Mouse (Mus musculus): ENCODE measurements around the gene Tfip11. TPM values are rescaled to one million over a fixed set of nuclear protein-coding genes. Genes with fewer than 3 reads are reported as not detected.

The Tfip11 gene
- total and polyA plus RNA-seq, 3 experiments: 16.0 to 19.4 (median 17.6) TPM

GRCm38 (mm10) chr5:112288193-112289141 lies 37.7 kb upstream of the Tfip11 start:
- TF ChIP-seq POLR2A (IDR thresholded peaks at IDR 0.05; ENCODE audit: insufficient read depth, low read depth, low read length): peak; percentile 64
- TF ChIP-seq CTCF (IDR thresholded peaks at IDR 0.05): 0 out of 2 replicates have a peak, but pooled peaks have one; percentile 1
- no peak for TF ChIP-seq EP300 (IDR thresholded peaks at IDR 0.05; ENCODE audit: insufficient read depth, low read depth, low read length)
- H3K4me3 ChIP-seq: peak overlapping the region; percentile 27
- H3K27me3 ChIP-seq (ENCODE audit: control insufficient read depth, insufficient read depth, low read length): no peaks in the 10 kb centered on the region
- H3K9ac ChIP-seq (ENCODE audit: low read depth, low read length): no peak overlapping the region
- WGBS: 44% methylated on average over 9 of the region's 9 CpGs
- peaks cover 54% of the 10 kb centered on the region for H3K4me1 ChIP-seq (ENCODE audit: control insufficient read depth, insufficient read depth, low read length)
- DNase-seq: peak; percentile 61 to 65
- peaks cover 14% of the 10 kb centered on the region for H3K79me2 ChIP-seq (replicated peaks; ENCODE audit: control insufficient read depth, insufficient read depth, low read length)
- H3K36me3 ChIP-seq (ENCODE audit: control insufficient read depth, insufficient read depth, low read length): no peaks in the 10 kb centered on the region
- peak overlapping the region; percentile 84 for H3K27ac ChIP-seq
- intact Hi-C loops (cut with DNase I): loop anchor here (1.0 kb wide), 1 partner anchor 8 kb away; no protein-coding TSS in a partner anchor

DNA sequence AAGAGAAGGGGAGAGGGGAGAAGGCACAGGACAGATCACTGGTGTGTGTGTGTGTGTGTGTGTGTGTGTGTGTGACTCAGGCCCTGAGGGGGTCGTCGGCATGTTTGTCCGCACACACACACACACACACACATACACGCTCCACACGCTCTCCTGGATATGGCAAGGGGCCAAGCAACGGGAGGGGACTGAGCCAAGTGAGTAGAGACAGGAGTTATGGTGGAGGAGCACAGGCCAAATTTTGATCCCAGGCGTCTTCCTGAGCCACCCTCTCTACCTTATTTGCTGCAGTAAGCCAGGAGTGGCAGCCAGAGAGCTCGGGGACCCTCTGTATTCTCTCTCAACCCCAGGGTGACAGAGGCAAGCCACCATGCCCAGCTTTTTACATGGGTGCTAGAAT lies 36.9 kb upstream of the Tfip11 start:
- H3K4me1 ChIP-seq (ENCODE audit: control insufficient read depth, insufficient read depth, low read length): peaks cover 54% of the 10 kb centered on the region
- H3K9ac ChIP-seq (ENCODE audit: low read depth, low read length): peak overlapping the region; percentile 53

DNA sequence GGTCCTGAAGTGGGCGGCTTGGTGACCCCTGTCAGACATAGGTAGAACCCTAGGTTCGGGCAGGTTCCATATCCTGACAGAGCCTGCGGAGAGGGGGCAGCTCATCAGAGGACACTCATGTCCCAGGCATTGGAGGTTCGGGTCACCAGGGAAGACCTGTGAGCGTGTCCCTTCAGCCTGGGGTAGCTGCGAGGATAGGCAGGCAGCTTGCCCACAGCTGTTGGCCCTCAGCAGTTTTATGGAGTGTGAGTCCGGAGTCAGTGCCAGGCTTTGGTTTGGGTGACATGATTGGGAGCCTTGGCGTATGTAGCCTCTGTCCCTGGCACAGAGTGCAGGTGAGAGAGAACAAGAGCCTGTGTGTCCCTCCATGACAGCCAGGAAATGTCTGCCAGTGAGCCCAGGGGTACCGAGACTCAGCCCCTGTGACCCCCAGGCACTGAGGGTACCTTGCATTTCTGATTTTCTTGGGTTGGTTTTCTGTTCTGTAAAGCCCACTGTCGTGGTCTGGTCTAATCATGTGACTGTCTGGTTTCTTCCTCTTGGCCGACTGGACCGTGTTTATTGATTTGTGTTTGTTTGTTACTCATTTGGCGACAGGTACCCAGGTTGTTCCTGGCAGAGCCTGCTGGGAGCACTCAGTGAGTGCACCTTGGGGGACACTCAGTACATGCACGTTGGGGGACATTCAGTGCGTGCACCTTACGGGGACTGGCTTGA lies 36.2 kb upstream of the Tfip11 start:
- WGBS: 31% methylated on average over 16 of the region's 16 CpGs
- TF ChIP-seq POLR2A (IDR thresholded peaks at IDR 0.05; ENCODE audit: insufficient read depth, low read depth, low read length): no peak
- TF ChIP-seq EP300 (IDR thresholded peaks at IDR 0.05; ENCODE audit: insufficient read depth, low read depth, low read length): 0 out of 2 replicates have a peak, but pooled peaks have one; percentile 56
- no peaks in the 10 kb centered on the region for H3K36me3 ChIP-seq (ENCODE audit: control insufficient read depth, insufficient read depth, low read length)
- peak; percentile 63 to 81 for DNase-seq
- H3K27me3 ChIP-seq (ENCODE audit: control insufficient read depth, insufficient read depth, low read length): no peaks in the 10 kb centered on the region
- H3K4me1 ChIP-seq (ENCODE audit: control insufficient read depth, insufficient read depth, low read length): peaks cover 56% of the 10 kb centered on the region
- intact Hi-C loops (cut with DNase I): loop anchor here (1.0 kb wide), 2 partner anchors 10 to 14 kb away; partner anchors contain the start of gene Tpst2
- H3K9ac ChIP-seq (ENCODE audit: low read depth, low read length): peak overlapping the region; percentile 53
- H3K4me3 ChIP-seq: peak overlapping the region; percentile 47
- peaks cover 23% of the 10 kb centered on the region for H3K79me2 ChIP-seq (replicated peaks; ENCODE audit: control insufficient read depth, insufficient read depth, low read length)
- H3K27ac ChIP-seq: peak overlapping the region; percentile 80

More for the DNA sequence above, 36.9 kb upstream of the Tfip11 start:
- TF ChIP-seq POLR2A (IDR thresholded peaks at IDR 0.05; ENCODE audit: insufficient read depth, low read depth, low read length) (no peak), CTCF (IDR thresholded peaks at IDR 0.05) (no peak), EP300 (IDR thresholded peaks at IDR 0.05; ENCODE audit: insufficient read depth, low read depth, low read length) (no peak)
- Histone ChIP-seq H3K27me3 (ENCODE audit: control insufficient read depth, insufficient read depth, low read length) (no peaks in the 10 kb centered on the region), H3K36me3 (ENCODE audit: control insufficient read depth, insufficient read depth, low read length) (no peaks in the 10 kb centered on the region), H3K79me2 (replicated peaks; ENCODE audit: control insufficient read depth, insufficient read depth, low read length) (peaks cover 17% of the 10 kb centered on the region), H3K27ac (peak overlapping the region; percentile 80), H3K4me3 (peak overlapping the region; percentile 47)
- 14% methylated on average over 8 of the region's 8 CpGs for WGBS
- intact Hi-C loops (cut with DNase I): loop anchor here (1.0 kb wide), 1 partner anchor 9 kb away; no protein-coding TSS in a partner anchor
- DNase-seq: peak; percentile 64 to 67

- WGBS: 53% methylated on average over 8 of the region's 8 CpGs
These were observed 35.6 kb upstream of the Tfip11 start for GRCm38 (mm10) chr5:112290536-112290880.

DNA sequence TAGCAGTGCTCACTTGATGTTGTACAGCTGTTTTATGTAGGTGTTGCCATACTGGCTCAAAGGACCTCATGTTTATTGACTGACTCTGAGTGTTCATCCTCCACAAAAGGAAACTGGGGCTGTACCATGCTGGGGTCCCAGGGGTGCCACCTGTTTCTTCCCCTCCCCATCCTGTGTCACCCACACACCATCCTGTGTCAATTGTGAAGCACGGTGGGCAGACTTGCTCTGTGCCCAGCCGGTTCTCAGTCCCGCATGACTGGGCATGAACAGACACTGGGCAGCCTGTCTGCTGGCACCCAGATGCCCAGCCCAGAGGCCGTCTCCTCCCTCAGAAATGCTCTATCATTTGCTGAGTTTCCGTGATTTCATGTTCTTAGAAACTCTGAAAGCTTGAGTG lies 34.3 kb upstream of the Tfip11 start:
- no peak overlapping the region for H3K27ac ChIP-seq
- no peak overlapping the region; the same call in 1 of the 2 replicates for H3K4me3 ChIP-seq
- no peaks in the 10 kb centered on the region for H3K36me3 ChIP-seq (ENCODE audit: control insufficient read depth, insufficient read depth, low read length)
- H3K9ac ChIP-seq (ENCODE audit: low read depth, low read length): no peak overlapping the region; the same call in 1 of the 2 replicates
- 56% methylated on average over 5 of the region's 5 CpGs for WGBS
- H3K4me1 ChIP-seq (ENCODE audit: control insufficient read depth, insufficient read depth, low read length): peaks cover 60% of the 10 kb centered on the region
- intact Hi-C loops (cut with DNase I): no loop called here
- TF ChIP-seq POLR2A (IDR thresholded peaks at IDR 0.05; ENCODE audit: insufficient read depth, low read depth, low read length) (no peak), EP300 (IDR thresholded peaks at IDR 0.05; ENCODE audit: insufficient read depth, low read depth, low read length) (no peak), CTCF (IDR thresholded peaks at IDR 0.05) (no peak)
- DNase-seq: no peak
- no peaks in the 10 kb centered on the region for H3K27me3 ChIP-seq (ENCODE audit: control insufficient read depth, insufficient read depth, low read length)
- peaks cover 23% of the 10 kb centered on the region for H3K79me2 ChIP-seq (replicated peaks; ENCODE audit: control insufficient read depth, insufficient read depth, low read length)

More at GRCm38 (mm10) chr5:112290536-112290880, 35.6 kb upstream of the Tfip11 start:
- peaks cover 24% of the 10 kb centered on the region for H3K79me2 ChIP-seq (replicated peaks; ENCODE audit: control insufficient read depth, insufficient read depth, low read length)
- H3K27ac ChIP-seq: peak overlapping the region; percentile 80
- H3K9ac ChIP-seq (ENCODE audit: low read depth, low read length): peak overlapping the region; percentile 23; the same call in 1 of the 2 replicates
- intact Hi-C loops (cut with DNase I): loop anchor here (1.0 kb wide), 1 partner anchor 14 kb away; the partner anchor contains the start of gene Tpst2
- no peak for DNase-seq
- TF ChIP-seq POLR2A (IDR thresholded peaks at IDR 0.05; ENCODE audit: insufficient read depth, low read depth, low read length) (no peak), CTCF (IDR thresholded peaks at IDR 0.05) (no peak), EP300 (IDR thresholded peaks at IDR 0.05; ENCODE audit: insufficient read depth, low read depth, low read length) (no peak)
- no peaks in the 10 kb centered on the region for H3K36me3 ChIP-seq (ENCODE audit: control insufficient read depth, insufficient read depth, low read length)
- H3K4me1 ChIP-seq (ENCODE audit: control insufficient read depth, insufficient read depth, low read length): peaks cover 56% of the 10 kb centered on the region
- peak overlapping the region; percentile 47; the same call in 1 of the 2 replicates for H3K4me3 ChIP-seq
- H3K27me3 ChIP-seq (ENCODE audit: control insufficient read depth, insufficient read depth, low read length): no peaks in the 10 kb centered on the region

Data from heart, adult 2 months (tissue).